Mouse (Mus musculus): ENCODE measurements around the gene Syne2. TPM values are rescaled to one million over a fixed set of nuclear protein-coding genes. Genes with fewer than 3 reads are reported as not detected.

Gene Syne2
- polyA plus RNA-seq, 1 experiment from 2014 or later: 86.9 TPM

DNA sequence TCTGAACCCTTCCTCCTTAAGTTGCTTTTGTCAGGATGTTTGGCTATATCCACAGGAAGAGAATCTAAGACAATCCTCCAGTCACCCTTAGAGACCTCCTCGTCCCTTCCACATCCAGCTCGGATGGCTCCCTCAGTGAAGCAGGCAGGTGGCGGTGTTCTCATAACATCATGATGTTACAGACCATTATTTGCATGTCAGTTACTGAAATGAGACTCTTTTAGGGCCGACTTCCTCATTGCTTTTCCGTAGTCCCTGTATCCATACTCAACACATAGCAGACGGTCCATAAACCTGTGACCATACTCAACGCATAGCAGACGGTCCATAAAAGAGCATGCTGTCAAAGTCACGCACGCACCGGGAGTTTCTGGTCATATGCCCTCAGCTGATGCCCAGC, 106.9 kb downstream of the Syne2 start:
- no peak for TF ChIP-seq CTCF (IDR thresholded peaks at IDR 0.05)
- ATAC-seq: no peak
- POLR2A ChIA-PET: no interaction called here
- no peaks in the 10 kb centered on the region for H3K27me3 ChIP-seq
- DNase-seq (ENCODE audit: low read depth, low spot score): no peak
- in situ Hi-C loops (cut with MboI; ENCODE audit: low pct_unique_long_range_greater_than_20kb): loop anchor here (25.0 kb wide), 1 partner anchor 262 kb away; the partner anchor contains the start of gene Esr2
- CTCF ChIA-PET: interaction anchor here (1.1 kb wide), 1 partner anchor 10 kb away, joined by 3 read pairs; no protein-coding TSS in a partner anchor

DNA sequence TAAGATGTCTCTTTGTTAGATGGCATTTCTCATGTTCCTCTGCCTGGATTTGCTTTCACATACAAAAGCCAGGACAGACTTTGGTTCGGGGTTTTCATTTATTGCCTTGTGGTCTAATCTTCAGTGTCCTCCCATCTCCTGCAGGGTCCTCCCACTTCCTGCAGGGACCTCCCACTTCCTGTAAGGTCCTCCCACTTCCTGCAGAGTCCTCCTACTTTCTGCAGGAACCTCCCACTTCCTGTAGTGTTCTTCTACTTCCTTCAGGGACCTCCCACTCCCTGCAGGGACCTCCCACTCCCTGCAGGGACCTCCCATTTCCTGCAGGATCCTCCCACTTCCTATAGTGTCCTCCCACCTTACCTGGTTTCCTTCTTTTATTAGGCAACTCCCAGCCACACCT, 109.7 kb downstream of the Syne2 start:
- POLR2A ChIA-PET: no interaction called here
- DNase-seq (ENCODE audit: low read depth, low spot score) (no peak), ATAC-seq (no peak)
- no peaks in the 10 kb centered on the region for H3K27me3 ChIP-seq
- TF ChIP-seq CTCF (IDR thresholded peaks at IDR 0.05): no peak
- in situ Hi-C loops (cut with MboI; ENCODE audit: low pct_unique_long_range_greater_than_20kb): loop anchor here (25.0 kb wide), 1 partner anchor 260 kb away; the partner anchor contains the start of gene Esr2
- CTCF ChIA-PET: interaction anchor here (2.0 kb wide), 1 partner anchor 11 kb away, joined by 4 read pairs; no protein-coding TSS in a partner anchor

DNA sequence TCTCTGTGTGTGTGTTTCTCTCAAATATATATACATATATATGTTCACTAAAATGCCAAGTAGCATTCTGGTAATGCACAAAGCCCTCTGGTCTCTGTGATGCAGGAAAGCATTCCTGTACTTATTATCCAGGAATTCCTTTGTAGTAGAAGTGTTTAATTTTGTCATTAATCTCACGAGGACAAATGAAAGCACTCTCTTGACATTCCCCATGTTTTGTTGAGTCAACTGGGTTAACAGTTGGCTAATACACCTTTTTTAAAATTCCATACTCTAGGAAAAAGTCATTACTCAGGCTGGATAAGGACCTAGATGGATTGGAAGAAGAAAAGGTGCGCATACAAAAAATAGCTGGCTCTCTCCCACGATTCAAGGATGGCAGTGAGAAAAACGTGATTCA, 115.6 kb downstream of the Syne2 start:
- ChIA-PET POLR2A (no interaction called here), CTCF (interaction anchor here (0.9 to 1.6 kb wide), 4 partner anchors 9 to 45 kb away, joined by 3 read pairs; no protein-coding TSS in a partner anchor)
- ATAC-seq: no peak
- H3K27me3 ChIP-seq: no peaks in the 10 kb centered on the region
- TF ChIP-seq CTCF (IDR thresholded peaks at IDR 0.05): no peak
- no peak for DNase-seq (ENCODE audit: low read depth, low spot score)
- in situ Hi-C loops (cut with MboI; ENCODE audit: low pct_unique_long_range_greater_than_20kb): loop anchor here (25.0 kb wide), 1 partner anchor 254 kb away; the partner anchor contains the start of gene Esr2

DNA sequence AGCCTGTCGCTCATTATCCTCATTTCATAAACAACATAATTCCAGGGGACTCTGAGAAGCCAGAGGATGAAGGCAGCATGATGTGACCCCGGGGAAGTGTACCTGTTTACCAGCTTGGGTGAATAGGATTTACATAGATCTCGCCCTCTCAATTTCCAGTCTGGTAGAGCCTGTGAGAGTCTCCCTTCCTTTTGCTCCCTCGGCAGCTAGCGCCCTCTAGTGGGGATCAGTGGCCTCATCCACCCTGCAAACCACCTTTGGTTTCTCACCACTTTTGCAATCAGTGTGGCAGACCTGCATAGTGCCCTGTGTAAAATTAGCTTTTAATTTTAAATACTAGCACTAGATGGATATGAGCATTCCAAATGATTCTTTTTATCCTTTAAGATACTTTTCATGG, 133.4 kb downstream of the Syne2 start:
- no peaks in the 10 kb centered on the region for H3K27me3 ChIP-seq
- no peak for ATAC-seq
- ChIA-PET CTCF (no interaction called here), POLR2A (interaction anchor here (0.7 kb wide), 1 partner anchor 13 kb away, joined by 3 read pairs; no protein-coding TSS in a partner anchor)
- no peak for DNase-seq (ENCODE audit: low read depth, low spot score)
- in situ Hi-C loops (cut with MboI; ENCODE audit: low pct_unique_long_range_greater_than_20kb): no loop called here
- TF ChIP-seq CTCF (IDR thresholded peaks at IDR 0.05): peak; percentile 71

DNA sequence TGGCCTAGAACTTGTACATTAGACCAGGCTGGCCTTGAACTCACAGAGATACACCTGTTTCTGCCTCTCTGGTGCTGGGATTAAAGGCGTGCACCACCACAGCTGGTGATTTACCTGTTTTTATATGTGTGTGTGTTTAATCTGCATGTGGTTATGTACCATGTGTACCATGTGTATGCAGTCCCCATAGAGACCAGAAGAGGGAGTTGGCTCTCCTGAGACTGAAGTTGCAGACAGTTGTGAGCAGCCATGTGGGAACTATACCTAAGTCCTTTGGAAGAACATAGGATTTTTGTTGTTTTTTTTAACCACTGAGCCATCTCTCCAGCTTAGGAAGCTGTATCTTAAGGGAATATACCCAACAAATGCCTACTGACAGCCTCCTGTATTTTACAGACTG, 134.1 kb downstream of the Syne2 start:
- POLR2A ChIA-PET: no interaction called here
- ATAC-seq (no peak), DNase-seq (ENCODE audit: low read depth, low spot score) (no peak)
- no peaks in the 10 kb centered on the region for H3K27me3 ChIP-seq
- TF ChIP-seq CTCF (IDR thresholded peaks at IDR 0.05): peak; percentile 34
- CTCF ChIA-PET: interaction anchor here (1.7 kb wide), 1 partner anchor 21 kb away, joined by 5 read pairs; no protein-coding TSS in a partner anchor
- in situ Hi-C loops (cut with MboI; ENCODE audit: low pct_unique_long_range_greater_than_20kb): no loop called here

DNA sequence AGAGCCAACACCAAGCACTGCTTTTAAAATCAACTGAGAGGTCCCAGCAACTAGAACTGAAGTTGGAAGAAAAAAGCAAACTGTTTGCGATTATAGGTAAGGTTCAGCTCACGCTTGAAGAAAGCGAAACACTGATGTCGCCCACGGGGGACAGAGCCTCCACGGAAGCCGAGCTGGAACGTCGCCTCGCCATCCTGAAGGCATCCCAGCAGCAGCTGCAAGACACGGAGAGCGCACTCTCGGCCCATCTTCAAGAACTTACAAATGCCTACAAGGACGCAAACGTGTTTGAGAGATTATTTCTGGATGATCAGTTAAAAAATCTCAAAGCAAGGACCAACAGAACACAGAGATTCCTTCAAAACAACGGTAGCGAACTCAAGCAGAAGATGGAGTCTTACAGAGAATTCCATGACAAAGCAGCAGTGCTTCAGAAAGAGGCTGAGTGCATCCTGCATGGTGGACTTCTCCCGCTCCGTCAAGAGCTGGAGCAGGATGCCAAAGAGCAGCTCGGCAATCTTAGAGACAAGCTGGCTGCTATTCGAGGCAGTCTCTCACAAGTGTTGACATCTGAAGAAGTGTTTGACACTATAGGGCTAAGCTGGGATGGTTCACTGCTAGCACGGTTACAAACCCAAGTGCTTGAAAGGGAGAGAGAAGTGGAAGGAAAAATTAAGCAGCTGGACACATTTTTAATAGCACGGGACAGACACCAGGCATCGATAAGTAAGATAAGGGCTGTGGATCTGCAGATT, 148.7 kb downstream of the Syne2 start:
- POLR2A ChIA-PET: interaction anchor here (0.6 kb wide), 1 partner anchor 55 kb away, joined by 3 read pairs; no protein-coding TSS in a partner anchor
- H3K27me3 ChIP-seq: no peaks in the 10 kb centered on the region
- in situ Hi-C loops (cut with MboI; ENCODE audit: low pct_unique_long_range_greater_than_20kb): no loop called here
- ATAC-seq (no peak), DNase-seq (ENCODE audit: low read depth, low spot score) (no peak)
- TF ChIP-seq CTCF (IDR thresholded peaks at IDR 0.05): no peak
- CTCF ChIA-PET: no interaction called here

DNA sequence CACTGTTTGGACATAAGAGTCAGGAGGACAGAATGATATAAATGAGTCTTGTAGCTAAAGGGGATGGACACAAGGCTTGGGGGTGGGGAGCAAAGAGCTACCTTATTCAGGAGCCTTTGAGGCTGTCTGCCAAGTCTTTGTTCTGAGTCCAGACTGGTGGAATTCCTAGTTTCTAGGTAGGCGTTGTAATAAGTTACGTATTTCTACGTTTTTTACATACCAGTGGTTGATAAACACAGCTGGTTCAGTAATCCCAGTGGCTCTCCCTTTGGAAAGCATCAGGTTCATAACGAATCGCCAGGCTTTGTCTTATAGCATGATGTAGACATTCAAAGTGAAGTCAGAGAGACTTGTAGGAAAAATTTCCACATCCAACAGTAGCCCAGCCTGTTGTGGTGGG, 161.1 kb downstream of the Syne2 start:
- no peaks in the 10 kb centered on the region for H3K27me3 ChIP-seq
- DNase-seq (ENCODE audit: low read depth, low spot score): peak; percentile 90
- ChIA-PET CTCF (interaction anchor here (1.4 to 2.2 kb wide), 2 partner anchors 14 to 16 kb away, joined by 4 to 6 read pairs; no protein-coding TSS in a partner anchor), POLR2A (interaction anchor here (0.6 to 1.6 kb wide), 3 partner anchors 14 to 107 kb away, joined by 3 to 7 read pairs (median 3); no protein-coding TSS in a partner anchor)
- ATAC-seq: peak; percentile 92
- in situ Hi-C loops (cut with MboI; ENCODE audit: low pct_unique_long_range_greater_than_20kb): no loop called here
- TF ChIP-seq CTCF (IDR thresholded peaks at IDR 0.05): no peak

DNA sequence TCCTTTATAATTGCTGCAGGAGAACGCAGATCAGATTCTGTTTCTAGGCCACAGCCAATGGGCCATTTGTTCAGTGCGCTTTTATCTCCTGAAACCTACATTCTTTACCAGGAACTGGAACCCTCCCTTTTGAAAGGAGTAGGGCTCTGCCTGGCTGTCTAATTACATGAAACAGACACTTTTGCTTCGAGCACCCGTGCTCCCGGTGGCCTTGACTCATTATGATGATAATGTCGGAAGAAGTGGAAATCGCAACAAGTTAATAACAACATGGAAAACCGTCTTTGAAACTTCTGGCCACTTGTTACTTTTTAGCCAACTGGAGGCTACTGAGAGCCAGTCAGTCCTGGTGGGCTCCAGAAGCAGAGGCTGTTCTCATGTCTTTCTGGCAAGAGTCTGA, 165.4 kb downstream of the Syne2 start:
- ChIA-PET POLR2A (interaction anchor here (0.8 kb wide), 1 partner anchor 1499 kb away, joined by 3 read pairs; no protein-coding TSS in a partner anchor), CTCF (interaction anchor here (1.1 kb wide), 1 partner anchor 8 kb away, joined by 5 read pairs; no protein-coding TSS in a partner anchor)
- no peak for TF ChIP-seq CTCF (IDR thresholded peaks at IDR 0.05)
- DNase-seq (ENCODE audit: low read depth, low spot score) (no peak), ATAC-seq (no peak)
- no peaks in the 10 kb centered on the region for H3K27me3 ChIP-seq
- in situ Hi-C loops (cut with MboI; ENCODE audit: low pct_unique_long_range_greater_than_20kb): no loop called here

DNA sequence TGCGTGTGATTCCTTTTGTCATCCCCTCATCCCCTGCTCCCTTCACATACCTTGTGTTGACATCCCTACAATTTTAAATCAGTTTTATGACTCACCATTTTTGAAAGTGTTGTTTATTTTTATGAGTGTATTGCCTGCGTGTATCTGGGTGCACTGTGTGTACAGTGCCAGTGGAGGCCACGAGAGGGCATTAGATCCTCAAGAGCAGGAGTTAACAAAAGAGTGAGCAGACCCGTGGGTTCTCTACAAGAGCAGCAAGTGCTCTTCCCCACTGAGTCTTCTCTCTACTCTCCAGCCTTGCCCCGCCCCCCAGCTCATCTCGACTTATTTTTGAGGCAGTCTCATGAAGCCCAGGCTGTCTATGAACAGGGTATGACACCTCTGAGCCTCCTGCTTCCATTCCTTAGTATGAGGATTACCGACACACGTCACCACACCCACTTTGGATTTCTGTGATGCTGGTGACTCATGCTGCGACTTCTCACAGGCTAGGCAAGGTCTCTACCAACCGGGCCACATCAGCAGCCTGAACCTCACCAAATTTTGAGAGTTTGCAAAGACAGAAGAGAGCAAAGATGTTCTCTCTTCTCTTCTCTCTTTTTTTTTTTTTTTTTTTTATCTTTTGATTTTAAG, 174.4 kb downstream of the Syne2 start:
- ATAC-seq: no peak
- no peak for DNase-seq (ENCODE audit: low read depth, low spot score)
- ChIA-PET POLR2A (interaction anchor here (1.9 kb wide), 1 partner anchor 13 kb away, joined by 7 read pairs; no protein-coding TSS in a partner anchor), CTCF (interaction anchor here (1.6 kb wide), 1 partner anchor 13 kb away, joined by 6 read pairs; no protein-coding TSS in a partner anchor)
- no peaks in the 10 kb centered on the region for H3K27me3 ChIP-seq
- peak; percentile 49 for TF ChIP-seq CTCF (IDR thresholded peaks at IDR 0.05)
- in situ Hi-C loops (cut with MboI; ENCODE audit: low pct_unique_long_range_greater_than_20kb): no loop called here

DNA sequence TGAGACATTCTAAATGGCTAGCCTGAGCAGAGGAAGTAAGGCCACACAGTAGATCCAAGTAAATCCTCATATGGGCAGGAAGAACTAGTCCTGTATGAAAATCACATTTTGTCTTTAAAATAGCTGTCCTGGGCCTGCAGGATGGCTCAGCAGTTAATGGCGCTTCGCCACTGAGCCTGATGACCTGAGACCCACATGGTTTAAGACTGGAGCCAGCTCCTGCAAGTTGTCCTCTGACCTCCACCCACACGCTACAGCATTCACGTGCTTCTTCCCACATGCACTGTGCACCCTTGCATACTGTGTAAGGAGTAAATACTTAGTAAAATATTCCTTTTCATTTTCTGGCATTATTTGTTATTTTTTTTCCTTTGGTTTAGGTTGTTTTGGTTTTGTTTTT, 175.0 kb downstream of the Syne2 start:
- ATAC-seq (no peak), DNase-seq (ENCODE audit: low read depth, low spot score) (no peak)
- no peaks in the 10 kb centered on the region for H3K27me3 ChIP-seq
- POLR2A ChIA-PET: interaction anchor here (1.9 kb wide), 1 partner anchor 13 kb away, joined by 7 read pairs; no protein-coding TSS in a partner anchor
- CTCF ChIA-PET: interaction anchor here (0.9 to 1.6 kb wide), 2 partner anchors 12 to 14 kb away, joined by 4 to 6 read pairs; no protein-coding TSS in a partner anchor
- TF ChIP-seq CTCF (IDR thresholded peaks at IDR 0.05): no peak
- in situ Hi-C loops (cut with MboI; ENCODE audit: low pct_unique_long_range_greater_than_20kb): no loop called here

Data from Patski (cell line).